Mouse (Mus musculus) MEL (cell line): ENCODE results near the gene Helz.

Experiments used
- CHD2 ChIP-seq: IDR thresholded peaks from 2 replicates; pipeline ENCODE4 v1.6.1; 2011; ENCODE audit warnings: low read length, improper control_type of control experiment
- CTCF ChIP-seq, 3 experiments: IDR thresholded peaks in 2 of 3; conservative IDR thresholded peaks in 1 of 3; 2 replicates each; pipeline ENCODE4 v1.5.1; 2011 to 2012; ENCODE audit warnings: low read length in 3 of 3, low read depth in 2 of 3, mild to moderate bottlenecking in 2 of 3, improper control_type of control experiment in 1 of 3, inconsistent platforms in 1 of 3, mixed read lengths in 1 of 3, moderate library complexity in 1 of 3; ENCODE audit not compliant: control insufficient read depth in 1 of 3, insufficient read depth in 1 of 3, poor library complexity in 1 of 3, severe bottlenecking in 1 of 3
- EP300 ChIP-seq, 2 experiments: IDR thresholded peaks; 2 replicates each; pipeline ENCODE4 v1.6.1; 2011; ENCODE audit warnings: improper control_type of control experiment in 2 of 2, low read length in 2 of 2, low read depth in 1 of 2, mild to moderate bottlenecking in 1 of 2
- ETS1 ChIP-seq: IDR thresholded peaks from 2 replicates; pipeline ENCODE4 v1.6.1; 2012; ENCODE audit warnings: low read depth, mild to moderate bottlenecking, inconsistent platforms, low read length, improper control_type of control experiment, moderate library complexity
- GATA1 ChIP-seq: IDR thresholded peaks from 2 replicates; pipeline ENCODE4 v1.6.1; 2011; ENCODE audit warnings: low read depth, low read length, improper control_type of control experiment
- HCFC1 ChIP-seq: IDR thresholded peaks from 2 replicates; pipeline ENCODE4 v1.6.1; 2012; ENCODE audit warnings: low read depth, mild to moderate bottlenecking, inconsistent platforms, low read length, improper control_type of control experiment, moderate library complexity
- MAX ChIP-seq: IDR thresholded peaks from 2 replicates; pipeline ENCODE4 v1.6.1; 2011; ENCODE audit warnings: low read length, improper control_type of control experiment
- MXI1 ChIP-seq: IDR thresholded peaks from 2 replicates; pipeline ENCODE4 v1.6.1; 2011; ENCODE audit warnings: mild to moderate bottlenecking, low read depth, low read length, improper control_type of control experiment
- POLR2A ChIP-seq, 2 experiments: IDR thresholded peaks; 2 replicates each; pipeline ENCODE4 v1.6.1; 2011 to 2012; ENCODE audit warnings: low read length in 2 of 2, mild to moderate bottlenecking in 2 of 2, control low read depth in 1 of 2, improper control_type of control experiment in 1 of 2, low read depth in 1 of 2, moderate library complexity in 1 of 2; ENCODE audit not compliant: control insufficient read depth in 1 of 2, insufficient read depth in 1 of 2, poor library complexity in 1 of 2
- SMC3 ChIP-seq: IDR thresholded peaks from 2 replicates; pipeline ENCODE4 v1.6.1; 2011; ENCODE audit warnings: low read depth, low read length, improper control_type of control experiment
- TAL1 ChIP-seq: IDR thresholded peaks from 2 replicates; pipeline ENCODE4 v1.6.1; 2012; ENCODE audit warnings: mild to moderate bottlenecking, inconsistent platforms, low read length, moderate library complexity, mixed read lengths
- TCF12 ChIP-seq: IDR thresholded peaks from 2 replicates; pipeline ENCODE4 v1.6.1; 2014; ENCODE audit warnings: low read depth, mild to moderate bottlenecking, inconsistent platforms, low read length, improper control_type of control experiment, moderate library complexity
- ZNF384 ChIP-seq: IDR thresholded peaks from 2 replicates; pipeline ENCODE4 v1.6.1; 2012; ENCODE audit warnings: low read depth, mild to moderate bottlenecking, inconsistent platforms, low read length, improper control_type of control experiment

- TF ChIP-seq CTCF (IDR thresholded peaks at IDR 0.05 in 2 of 3, conservative IDR thresholded peaks at IDR 0.05 in 1 of 3; ENCODE audit: control insufficient read depth in 1 of 3, insufficient read depth in 1 of 3, low read depth in 2 of 3, low read length in 3 of 3, poor library complexity in 1 of 3, severe bottlenecking in 1 of 3) (no peak), EP300 (IDR thresholded peaks at IDR 0.05; ENCODE audit: low read depth in 1 of 2, low read length in 2 of 2) (no peak), TAL1 (no peak), ETS1 (no peak), MXI1 (no peak), ZNF384 (no peak), MAX (no peak), POLR2A (IDR thresholded peaks at IDR 0.05; ENCODE audit: control insufficient read depth in 1 of 2, insufficient read depth in 1 of 2, low read depth in 1 of 2, low read length in 2 of 2, poor library complexity in 1 of 2) (no peak), GATA1 (no peak), HCFC1 (no peak), CHD2 (no peak), SMC3 (no peak), TCF12 (no peak)
These were observed 34.7 kb upstream of the Helz start for GRCm38 (mm10) chr11:107513047-107513446.
